Mouse (Mus musculus) CH12.LX (cell line): ENCODE data around the gene Adh6b. TPM values are rescaled to one million over a fixed set of nuclear protein-coding genes. Genes with fewer than 3 reads are reported as not detected.

ENCODE experiments used
- DNase-seq: peaks from one replicate; pipeline ENCODE4 v3.0.0-alpha.2; 2013; ENCODE audit errors: extremely low read depth
- H3K27ac ChIP-seq: 2 replicates; pipeline ENCODE4 v1.5.1; 2012; ENCODE audit warnings: low read depth, mild to moderate bottlenecking, control low read depth, moderate library complexity; ENCODE audit not compliant: insufficient read depth
- H3K27me3 ChIP-seq: replicated peaks from 2 replicates; pipeline ENCODE3; 2012; ENCODE audit warnings: inconsistent platforms
- H3K36me3 ChIP-seq, 2 experiments: replicated peaks in 1 of 2; 2 replicates each; pipeline versions ENCODE3 to v1.6.1; 2012; ENCODE audit warnings: inconsistent platforms in 1 of 2, low read length in 1 of 2, mild to moderate bottlenecking in 1 of 2, mixed read lengths in 1 of 2, moderate library complexity in 1 of 2; ENCODE audit not compliant: control insufficient read depth in 1 of 2, insufficient read depth in 1 of 2
- H3K4me1 ChIP-seq, 2 experiments: 2 replicates each; pipeline ENCODE4 v1.6.1; 2012; ENCODE audit warnings: inconsistent platforms in 1 of 2, moderate library complexity in 1 of 2; ENCODE audit not compliant: insufficient read depth in 2 of 2, control insufficient read depth in 1 of 2
- H3K4me2 ChIP-seq: 2 replicates; pipeline ENCODE4 v1.6.1; 2012; ENCODE audit warnings: low read depth, mild to moderate bottlenecking, control low read depth; ENCODE audit not compliant: poor library complexity, insufficient read depth, severe bottlenecking
- H3K4me3 ChIP-seq, 3 experiments: fragments of 150-350 bp in 1 of 3; sonication (generic) in 1 of 3; replicated peaks in 1 of 3; 2 replicates each; pipeline versions ENCODE3 to v1.5.1; 2011 to 2012; ENCODE audit warnings: low read depth in 2 of 3, low read length in 2 of 3, mild to moderate bottlenecking in 2 of 3, moderate library complexity in 2 of 3, control low read depth in 1 of 3, improper control_type of control experiment in 1 of 3, inconsistent platforms in 1 of 3, mixed read lengths in 1 of 3; ENCODE audit not compliant: poor library complexity in 1 of 3
- H3K79me2 ChIP-seq: replicated peaks from 2 replicates; pipeline ENCODE4 v1.6.1; 2012; ENCODE audit warnings: mild to moderate bottlenecking, moderate library complexity; ENCODE audit not compliant: control insufficient read depth, poor library complexity, insufficient read depth, severe bottlenecking; ENCODE audit errors: extremely low read depth
- H3K9ac ChIP-seq: 2 replicates; pipeline ENCODE4 v1.6.1; 2012; ENCODE audit warnings: low read depth, mild to moderate bottlenecking, control low read depth, moderate library complexity; ENCODE audit not compliant: insufficient read depth
- H3K9me3 ChIP-seq: replicated peaks from 2 replicates; pipeline ENCODE3; 2012; ENCODE audit warnings: low read length, inconsistent platforms, mixed read lengths
- BHLHE40 ChIP-seq: IDR thresholded peaks from 2 replicates; pipeline ENCODE4 v1.6.1; 2011; ENCODE audit warnings: mild to moderate bottlenecking, low read depth, low read length, improper control_type of control experiment
- CHD2 ChIP-seq: IDR thresholded peaks from 2 replicates; pipeline ENCODE4 v1.6.1; 2011; ENCODE audit warnings: low read length, improper control_type of control experiment
- CTCF ChIP-seq, 2 experiments: IDR thresholded peaks in 1 of 2; conservative IDR thresholded peaks in 1 of 2; 2 replicates each; pipeline ENCODE4 v1.5.1; 2011 to 2012; ENCODE audit warnings: low read depth in 2 of 2, low read length in 2 of 2, improper control_type of control experiment in 1 of 2, inconsistent platforms in 1 of 2, mild to moderate bottlenecking in 1 of 2, moderate library complexity in 1 of 2
- E2F4 ChIP-seq: IDR thresholded peaks from 2 replicates; pipeline ENCODE4 v1.6.1; 2011; ENCODE audit warnings: low read depth, low read length, improper control_type of control experiment; ENCODE audit not compliant: insufficient replicate concordance
- ELF1 ChIP-seq: IDR thresholded peaks from 2 replicates; pipeline ENCODE4 v1.6.1; 2014; ENCODE audit warnings: low read depth, mild to moderate bottlenecking, inconsistent platforms, low read length, improper control_type of control experiment
- JUND ChIP-seq: conservative IDR thresholded peaks from 2 replicates; pipeline ENCODE4 v1.6.1; 2011; ENCODE audit warnings: low read depth, low read length, improper control_type of control experiment
- KAT2A ChIP-seq: IDR thresholded peaks from 2 replicates; pipeline ENCODE4 v1.6.1; 2012; ENCODE audit warnings: low read length, improper control_type of control experiment, inconsistent platforms; ENCODE audit not compliant: insufficient replicate concordance
- MAFK ChIP-seq: IDR thresholded peaks from 2 replicates; pipeline ENCODE4 v1.6.1; 2011; ENCODE audit warnings: low read length, improper control_type of control experiment; ENCODE audit not compliant: insufficient replicate concordance
- MAX ChIP-seq: IDR thresholded peaks from 2 replicates; pipeline ENCODE4 v1.6.1; 2011; ENCODE audit warnings: low read length, improper control_type of control experiment
- MAZ ChIP-seq: IDR thresholded peaks from 2 replicates; pipeline ENCODE4 v1.6.1; 2012; ENCODE audit warnings: low read depth, mild to moderate bottlenecking, inconsistent platforms, low read length, improper control_type of control experiment, moderate library complexity
- MEF2A ChIP-seq: IDR thresholded peaks from 2 replicates; pipeline ENCODE4 v1.6.1; 2014; ENCODE audit warnings: low read depth, mild to moderate bottlenecking, inconsistent platforms, low read length, improper control_type of control experiment, borderline replicate concordance
- MYC ChIP-seq: IDR thresholded peaks from 2 replicates; pipeline ENCODE4 v1.6.1; 2011; ENCODE audit warnings: low read depth, mild to moderate bottlenecking, improper control_type of control experiment, low read length
- NRF1 ChIP-seq: IDR thresholded peaks from 2 replicates; pipeline ENCODE4 v1.6.1; 2014; ENCODE audit warnings: low read depth, mild to moderate bottlenecking, inconsistent platforms, low read length, improper control_type of control experiment, moderate library complexity
- POLR2A ChIP-seq: IDR thresholded peaks from 2 replicates; pipeline ENCODE4 v1.6.1; 2011; ENCODE audit warnings: low read depth, mild to moderate bottlenecking, improper control_type of control experiment, low read length
- POLR2AphosphoS2 ChIP-seq: IDR thresholded peaks from 2 replicates; pipeline ENCODE4 v1.6.1; 2011; ENCODE audit warnings: low read depth, low read length, improper control_type of control experiment
- RAD21 ChIP-seq: IDR thresholded peaks from 2 replicates; pipeline ENCODE4 v1.6.1; 2011; ENCODE audit warnings: low read depth, mild to moderate bottlenecking, low read length, improper control_type of control experiment, moderate library complexity
- SIN3A ChIP-seq: IDR thresholded peaks from 2 replicates; pipeline ENCODE4 v1.6.1; 2012; ENCODE audit warnings: low read length, improper control_type of control experiment, inconsistent platforms
- SMC3 ChIP-seq: IDR thresholded peaks from 2 replicates; pipeline ENCODE4 v1.6.1; 2011; ENCODE audit warnings: low read depth, low read length, improper control_type of control experiment
- TBP ChIP-seq: conservative IDR thresholded peaks from 2 replicates; pipeline ENCODE4 v1.6.1; 2011; ENCODE audit warnings: low read depth, low read length, improper control_type of control experiment
- TCF12 ChIP-seq: IDR thresholded peaks from 2 replicates; pipeline ENCODE4 v1.6.1; 2014; ENCODE audit warnings: low read depth, mild to moderate bottlenecking, inconsistent platforms, low read length, improper control_type of control experiment
- UBTF ChIP-seq: IDR thresholded peaks from 2 replicates; pipeline ENCODE4 v1.6.1; 2012; ENCODE audit warnings: low read depth, mild to moderate bottlenecking, inconsistent platforms, low read length, improper control_type of control experiment, moderate library complexity
- USF2 ChIP-seq: conservative IDR thresholded peaks from 2 replicates; pipeline ENCODE4 v1.6.1; 2011; ENCODE audit warnings: low read depth, low read length, improper control_type of control experiment
- ZC3H11A ChIP-seq: IDR thresholded peaks from 2 replicates; pipeline ENCODE4 v1.6.1; 2012; ENCODE audit warnings: low read depth, mild to moderate bottlenecking, inconsistent platforms, low read length, improper control_type of control experiment
- ZMIZ1 ChIP-seq: IDR thresholded peaks from 2 replicates; pipeline ENCODE4 v1.6.1; 2012; ENCODE audit warnings: low read depth, mild to moderate bottlenecking, inconsistent platforms, low read length, improper control_type of control experiment
- dilution Hi-C: fragments of 300-500 bp; cut with MboI; formaldehyde crosslinking; loops from 2 replicates; pipeline ENCODE4 v1.14.3; 2020; ENCODE audit warnings: low sequenced_read_pairs; ENCODE audit not compliant: extremely low pct_unique_long_range_greater_than_20kb, extremely low pct_ligation_motif_present
- in situ Hi-C: fragments of 300-500 bp; cut with MboI; formaldehyde crosslinking; loops from 3 replicates; pipeline ENCODE4 v1.14.3; 2019; ENCODE audit warnings: low sequenced_read_pairs, low pct_ligation_motif_present, low pct_unique_long_range_greater_than_20kb, mixed read lengths
- polyA plus RNA-seq: library from polyadenylated mRNA; unstranded; fragments of >175 nt; gene quantifications from 2 replicates; pipeline ENCODE4 v1.2.1, GENCODE M21; 2012; ENCODE audit warnings: low read depth; ENCODE audit not compliant: insufficient read length
- total RNA-seq, 2 experiments: library from RNA; depleted of rRNA; stranded (reverse); fragments of 300-350 nt in 1 of 2; fragments of >200 nt in 1 of 2; gene quantifications; 2 replicates each; pipeline ENCODE4 v1.2.3; 2012 to 2014

Gene Adh6b
- total and polyA plus RNA-seq, 3 experiments: not detected

DNA sequence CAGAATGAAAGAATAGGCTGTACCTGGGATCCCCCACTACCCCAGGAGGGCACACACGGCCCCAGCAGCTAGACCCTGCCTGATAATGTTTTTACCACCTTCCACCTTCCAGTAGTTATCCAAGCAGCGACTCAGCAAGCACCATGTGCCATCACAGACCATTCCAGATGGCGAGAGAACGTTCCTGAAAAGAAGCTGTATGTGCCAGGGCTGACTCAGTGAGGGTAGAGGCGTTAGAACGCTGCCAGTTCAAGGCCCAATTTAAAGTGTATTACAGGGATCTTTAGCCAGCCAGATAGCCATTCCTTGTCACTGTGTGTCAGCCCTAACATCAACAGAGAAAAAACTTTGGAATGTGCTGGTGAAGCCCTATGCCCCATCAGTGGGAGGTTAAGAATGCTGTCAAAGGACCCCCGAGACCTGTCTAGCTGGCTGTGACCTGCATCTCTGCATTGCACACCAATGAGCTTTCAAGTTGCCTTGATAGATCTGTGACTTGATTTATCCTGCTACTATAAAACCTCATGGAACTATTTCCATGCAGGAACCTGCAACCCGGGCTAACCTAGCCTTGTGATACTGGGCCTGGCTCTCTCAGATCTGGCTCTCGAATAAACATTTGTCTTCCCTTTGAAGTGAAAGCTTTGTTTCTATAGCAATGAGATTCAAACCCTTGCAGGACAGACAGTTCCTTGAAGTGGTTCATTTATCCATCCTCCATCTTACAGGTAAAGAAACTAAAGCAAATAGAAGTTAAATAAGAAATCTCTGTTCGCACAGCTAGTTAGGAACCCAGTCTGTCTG is 35.9 kb upstream of the Adh6b start:
- H3K4me2 ChIP-seq: no peak overlapping the region
- H3K27me3 ChIP-seq: no peaks in the 10 kb centered on the region
- H3K27ac ChIP-seq: no peak overlapping the region
- TF ChIP-seq MAX (no peak), CHD2 (no peak), JUND (no peak), KAT2A (no peak), E2F4 (no peak), RAD21 (no peak), SIN3A (no peak), MEF2A (no peak)
- dilution Hi-C loops: no loop called here
- H3K36me3 ChIP-seq: no peaks in the 10 kb centered on the region
- no peak overlapping the region for H3K9ac ChIP-seq
- peaks cover 0 to 7% of the 10 kb centered on the region in 2 experiments; a peak in 3 of 4 replicates for H3K4me1 ChIP-seq
- H3K79me2 ChIP-seq: no peaks in the 10 kb centered on the region
- in situ Hi-C loops: no loop called here
- DNase-seq: no peak
- no peak overlapping the region for H3K4me3 ChIP-seq
- no peaks in the 10 kb centered on the region for H3K9me3 ChIP-seq

DNA sequence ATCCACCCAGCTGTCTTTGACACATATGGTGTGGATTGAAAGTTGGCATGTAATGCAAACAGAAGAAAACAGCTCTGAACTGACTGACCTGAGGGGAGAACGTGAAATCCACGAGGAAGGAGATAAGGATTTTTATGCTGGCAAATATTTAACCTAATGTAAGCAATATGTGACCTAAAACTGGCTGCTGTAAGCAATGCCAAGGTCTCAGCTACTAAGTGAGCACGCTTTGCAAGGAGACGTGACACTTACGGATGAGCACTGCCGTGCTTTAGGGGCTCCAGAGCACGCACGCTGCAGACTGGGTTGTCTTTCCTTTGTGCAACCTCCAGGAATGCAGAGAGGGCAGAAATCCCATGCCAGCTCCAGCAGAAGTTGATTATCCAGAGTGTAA is 35.3 kb upstream of the Adh6b start:
- no peak overlapping the region for H3K4me2 ChIP-seq
- in situ Hi-C loops (no loop called here), dilution Hi-C loops (no loop called here)
- no peaks in the 10 kb centered on the region for H3K27me3 ChIP-seq
- no peak overlapping the region for H3K4me3 ChIP-seq
- no peaks in the 10 kb centered on the region for H3K36me3 ChIP-seq
- H3K79me2 ChIP-seq: no peaks in the 10 kb centered on the region
- TF ChIP-seq ELF1 (no peak), POLR2AphosphoS2 (no peak), SMC3 (no peak), MYC (no peak), NRF1 (no peak), TCF12 (no peak), POLR2A (no peak), CTCF (conservative IDR thresholded peaks at IDR 0.05 in 1 of 2, IDR thresholded peaks at IDR 0.05 in 1 of 2; ENCODE audit: low read depth in 2 of 2, low read length in 2 of 2) (no peak), BHLHE40 (no peak), MEF2A (no peak), TBP (no peak), MAZ (no peak), ZC3H11A (no peak), UBTF (no peak), SIN3A (no peak), MAFK (no peak), USF2 (no peak), ZMIZ1 (no peak)
- TF ChIP-seq, all 38 proteins: peak for 0
- no peaks in the 10 kb centered on the region for H3K9me3 ChIP-seq
- H3K4me1 ChIP-seq: peaks cover 0 to 7% of the 10 kb centered on the region in 2 experiments; a peak in 3 of 4 replicates
- no peak for DNase-seq
- no peak overlapping the region for H3K9ac ChIP-seq
- no peak overlapping the region for H3K27ac ChIP-seq
